Mouse (Mus musculus) pancreas, adult 10 weeks (tissue): ENCODE measurements around the gene Wdr4. TPM values are rescaled to one million over a fixed set of nuclear protein-coding genes. Genes with fewer than 3 reads are reported as not detected.

Experiments used
- polyA plus RNA-seq: library from polyadenylated mRNA; stranded (reverse); fragments of 350-450 nt; fragmentation: Illumina TruSeq; extraction: RNeasy Lipid Tissue Mini Kit (QIAGEN cat#74804); gene quantifications from one replicate; pipeline ENCODE4 v1.2.3, GENCODE M21; 2015; ENCODE audit warnings: low read depth, low replicate concordance; ENCODE audit not compliant: insufficient read depth

The Wdr4 gene
- 5.0 TPM for polyA plus RNA-seq

DNA sequence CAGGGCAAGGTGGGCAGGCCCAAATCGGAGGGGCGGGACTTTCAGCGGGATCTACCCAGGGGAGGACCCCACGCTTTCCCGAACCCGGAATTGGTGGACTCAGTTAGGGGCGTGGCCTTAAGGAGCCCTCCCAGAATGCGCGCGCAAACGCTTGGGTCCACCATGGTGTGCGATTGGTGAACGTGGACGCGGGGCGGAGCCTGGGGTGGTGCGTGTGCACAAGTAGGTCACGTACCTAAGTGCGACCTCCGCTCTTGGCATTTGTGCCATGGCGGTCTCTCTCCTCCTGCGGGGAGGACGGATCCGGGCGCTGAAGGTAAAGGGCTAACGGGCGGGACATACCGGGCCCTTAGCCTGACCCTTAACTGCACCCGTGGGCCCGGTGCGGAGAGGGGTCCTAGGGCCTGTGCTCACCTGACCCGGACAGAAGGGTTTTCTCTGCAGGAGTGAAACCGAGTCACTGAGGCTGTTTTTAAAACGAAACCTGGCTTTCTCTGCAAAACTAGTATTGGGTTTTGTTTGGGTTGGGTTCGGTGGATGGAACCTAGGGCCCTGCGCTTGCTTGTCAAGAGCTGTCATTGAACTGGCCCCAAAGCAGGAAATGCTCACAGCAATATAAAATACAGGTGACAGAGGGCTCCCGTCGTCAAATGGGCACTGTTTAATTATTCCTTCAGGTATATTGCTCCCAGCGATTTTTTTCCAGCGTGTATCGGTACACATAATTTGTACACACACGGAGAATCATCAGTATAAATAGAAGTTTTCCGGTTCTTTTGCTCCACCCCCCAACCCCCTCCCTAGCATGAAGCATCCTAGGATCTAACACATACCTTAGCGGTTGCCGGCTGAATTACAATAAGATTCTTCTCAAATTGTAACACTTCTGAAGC, at the start of gene Wdr4, which contains the start of gene Ndufv3:
Gene Wdr4, minus strand, starts transcription at position 35 of the 893 bp plus-strand sequence.
Gene Ndufv3, plus strand, starts transcription at position 170 of the 893 bp plus-strand sequence.

DNA sequence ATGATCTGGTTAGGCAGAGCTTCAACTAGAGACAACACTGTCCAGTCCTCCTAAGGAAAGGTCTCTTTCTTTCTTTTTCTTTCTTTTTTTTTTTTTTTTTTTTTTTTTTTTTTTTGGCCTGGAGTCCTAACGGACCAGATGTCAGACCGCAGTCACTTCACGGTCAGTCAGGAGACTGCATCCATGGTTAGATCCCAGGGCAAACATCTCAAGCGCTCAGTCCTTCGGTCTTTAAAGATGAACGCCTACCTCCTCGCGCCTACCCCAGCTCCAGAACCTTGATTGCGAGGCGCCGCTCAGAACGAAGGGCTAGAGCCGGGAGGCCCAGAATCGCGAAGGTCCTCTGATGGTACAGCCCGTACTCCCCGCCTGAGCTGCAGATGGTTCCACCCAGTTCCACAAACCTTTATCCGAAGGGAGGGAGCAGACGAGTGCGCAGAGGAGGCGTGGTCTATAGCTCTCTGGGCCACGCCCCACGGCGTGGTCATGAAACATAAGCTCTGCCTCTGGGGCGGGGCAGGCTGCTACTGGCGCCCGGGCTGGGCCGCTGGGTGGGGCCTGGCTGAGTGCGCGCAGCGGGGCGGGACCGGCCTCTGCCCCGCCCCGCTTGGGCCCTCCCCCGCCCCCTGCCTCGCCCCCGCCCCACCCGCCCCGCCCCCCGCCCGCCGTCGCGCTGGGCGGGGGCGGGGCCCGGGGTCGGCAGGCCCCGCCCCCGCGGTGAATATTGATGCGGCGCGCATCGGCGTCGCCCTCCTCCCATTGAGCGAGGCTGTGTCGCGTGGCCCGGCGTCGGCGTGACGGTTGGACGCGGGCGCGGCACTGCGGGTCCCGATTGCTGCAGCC, 44.5 kb upstream of the Wdr4 start, which contains the start of gene Pknox1:
Gene Pknox1, plus strand, starts transcription at position 720 of the 843 bp plus-strand sequence.

Other genes starting within 250 kb of the Wdr4 start
- gene Rsph1, start 242.6 kb downstream of the Wdr4 start, polyA plus RNA-seq: 1.7 TPM
- 4.8 TPM for gene Slc37a1, start 233.2 kb downstream of the Wdr4 start, polyA plus RNA-seq
- gene Pde9a, start 133.8 kb downstream of the Wdr4 start, polyA plus RNA-seq: 2.3 TPM
- gene Ndufv3, start 135 bp upstream of the Wdr4 start, polyA plus RNA-seq: 73.4 TPM
- 3.3 TPM for gene Pknox1, start 44.8 kb upstream of the Wdr4 start, polyA plus RNA-seq
- 129 TPM for gene Cbs, start 117.3 kb upstream of the Wdr4 start, polyA plus RNA-seq
- 38.0 TPM for gene U2af1, start 138.9 kb upstream of the Wdr4 start, polyA plus RNA-seq
- not detected for gene Cryaa, start 157.8 kb upstream of the Wdr4 start, polyA plus RNA-seq